9 mouse cellular contexts compared by ENCODE assay signal in the genomic region with DNA sequence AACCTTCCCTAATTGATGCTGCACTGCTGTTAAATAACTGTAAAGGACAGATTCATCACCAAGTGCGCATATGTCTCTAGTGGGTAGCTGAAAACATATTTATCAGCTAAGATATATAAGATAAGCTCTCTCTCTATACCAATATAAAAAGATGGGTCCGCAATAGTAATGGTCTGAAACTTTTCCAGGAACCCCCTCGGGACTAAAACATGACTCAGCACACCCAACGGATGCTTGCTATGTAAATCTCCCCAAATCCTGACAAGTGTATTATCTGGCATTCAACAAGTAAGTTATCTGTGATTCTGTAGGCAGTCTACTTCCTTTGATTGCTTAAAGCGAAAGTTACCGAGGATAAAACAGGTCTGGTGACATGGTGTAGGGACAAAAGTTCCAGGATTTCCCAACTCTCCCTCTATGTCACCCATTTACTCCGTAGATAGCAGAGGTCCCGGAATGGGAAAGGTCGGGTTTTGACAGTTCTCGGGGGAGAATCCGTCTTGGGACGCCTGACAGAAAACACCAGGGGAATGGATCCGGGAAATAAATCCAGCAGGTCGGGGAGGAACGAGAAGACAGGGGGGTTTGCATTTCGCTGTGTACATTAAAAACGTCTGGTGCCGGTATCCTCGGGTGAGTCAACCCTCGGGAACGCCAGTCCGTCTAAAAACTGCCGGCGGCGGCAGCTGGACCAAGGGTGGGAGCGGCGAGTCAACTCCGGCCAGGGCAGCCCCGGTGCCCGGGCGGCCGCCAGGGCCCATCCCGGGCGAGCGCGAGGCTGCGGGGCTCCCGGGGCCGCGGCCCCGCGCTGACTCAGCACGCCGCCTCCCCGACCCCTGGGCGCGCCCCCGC. TPM values are rescaled to one million over a fixed set of nuclear protein-coding genes. Genes with fewer than 3 reads are reported as not detected.
A peak's percentile ranks its signal among the peaks of the same experiment; 100 is the strongest.
DNase-seq lines count a peak whose midpoint lies in the region; ATAC-seq and TF ChIP-seq lines count a peak whose summit lies in the region.
"Had no signal": no experiment of that assay in that cellular context is flagged by ENCODE, and none has a peak within 500 bp of the region (broad histone marks: within the 10 kb centered on the region; RNA-seq: fewer than 3 reads in every experiment).

No protein-coding gene starts in this region.

- H3K36me3 ChIP-seq in kidney, embryonic 14.5 days (ENCODE audit: control insufficient read depth, insufficient read depth, low read length), result peaks cover 31% of the 10 kb centered on the region
- peaks cover 64% of the 10 kb centered on the region for H3K36me3 ChIP-seq in C2C12 (ENCODE audit: control insufficient read depth, insufficient read depth)
- peaks cover 47% of the 10 kb centered on the region for H3K36me3 ChIP-seq in limb, embryonic 13.5 days
- H3K36me3 ChIP-seq in neural tube, embryonic 12.5 days, result peaks cover 34% of the 10 kb centered on the region

- TF ChIP-seq CTCF in C2C12 (IDR thresholded peaks at IDR 0.05; ENCODE audit: control insufficient read depth, insufficient read depth, insufficient read length), result no peak

- peak; percentile 74 for ATAC-seq in kidney, embryonic 14.5 days (ENCODE audit: low FRiP score, low TSS enrichment)
- ATAC-seq in limb, embryonic 13.5 days (ENCODE audit: low FRiP score, low read depth), result no peak
- ATAC-seq in neural tube, embryonic 12.5 days (ENCODE audit: low FRiP score, low read depth), result peak; percentile 83

- H3K79me3 ChIP-seq in C2C12 (ENCODE audit: low read depth), result peaks cover 50% of the 10 kb centered on the region

- peak overlapping the region; percentile 89 for H3ac ChIP-seq in C2C12 (ENCODE audit: control insufficient read depth, insufficient read length, low read depth)

- WGBS in kidney, embryonic 14.5 days, result 3% methylated on average over 43 of the region's 48 CpGs
- 4% methylated on average over 35 of the region's 48 CpGs for WGBS in limb, embryonic 13.5 days
- WGBS in neural tube, embryonic 12.5 days, result 4% methylated on average over 45 of the region's 48 CpGs

- peaks cover 59% of the 10 kb centered on the region for H3K79me2 ChIP-seq in C2C12 (ENCODE audit: control insufficient read depth, insufficient read depth)

- peak overlapping the region; percentile 92 for H3K9ac ChIP-seq in kidney, embryonic 14.5 days (ENCODE audit: low read depth, low read length)
- peak overlapping the region; percentile 90 for H3K9ac ChIP-seq in limb, embryonic 13.5 days
- H3K9ac ChIP-seq in neural tube, embryonic 12.5 days, result peak overlapping the region; percentile 93

- no peaks in the 10 kb centered on the region for H3K27me3 ChIP-seq in kidney, embryonic 14.5 days (ENCODE audit: control insufficient read depth, insufficient read depth, low read length)
- no peaks in the 10 kb centered on the region for H3K27me3 ChIP-seq in C2C12 (ENCODE audit: control insufficient read depth, insufficient read depth, insufficient read length)
- no peaks in the 10 kb centered on the region for H3K27me3 ChIP-seq in limb, embryonic 13.5 days
- no peaks in the 10 kb centered on the region for H3K27me3 ChIP-seq in neural tube, embryonic 12.5 days (replicated peaks)

- no peak for DNase-seq in kidney, adult 18-20 months
- peak; percentile 40 for DNase-seq in c-Kit-negative CD71-positive TER-119-positive erythroid progenitor cells, embryonic 14.5 days (ENCODE audit: low read depth, low spot score)
- DNase-seq in heart, adult 9 months (ENCODE audit: low spot score in 2 of 2), result peak; percentile 23 to 45
- no peak for DNase-seq in layer of hippocampus, postnatal 14 days (ENCODE audit: low spot score in 2 of 2)

- H3K27ac ChIP-seq in kidney, embryonic 14.5 days (ENCODE audit: low read depth, low read length), result peak overlapping the region; percentile 62
- H3K27ac ChIP-seq in limb, embryonic 13.5 days, result peak overlapping the region; percentile 61; the same call in 1 of the 2 replicates
- peak overlapping the region; percentile 20; the same call in 1 of the 2 replicates for H3K27ac ChIP-seq in neural tube, embryonic 12.5 days

- peak overlapping the region; percentile 57 for H3K4me2 ChIP-seq in kidney, embryonic 14.5 days (replicated peaks; ENCODE audit: low read depth, low read length)
- peak overlapping the region; percentile 81 for H3K4me2 ChIP-seq in limb, embryonic 13.5 days (replicated peaks)
- H3K4me2 ChIP-seq in neural tube, embryonic 12.5 days (replicated peaks), result peak overlapping the region; percentile 87

- H3K4me3 ChIP-seq in kidney, embryonic 14.5 days (ENCODE audit: low read length), result peak overlapping the region; percentile 85
- peak overlapping the region; percentile 86 for H3K4me3 ChIP-seq in C2C12 (ENCODE audit: insufficient read depth, poor library complexity, severe bottlenecking)
- peak overlapping the region; percentile 89 for H3K4me3 ChIP-seq in limb, embryonic 13.5 days
- peak overlapping the region; percentile 89 for H3K4me3 ChIP-seq in neural tube, embryonic 12.5 days

- peaks cover 7% of the 10 kb centered on the region; the same call in 1 of the 2 replicates for H3K4me1 ChIP-seq in kidney, embryonic 14.5 days (ENCODE audit: control insufficient read depth, insufficient read depth, low read length)
- H3K4me1 ChIP-seq in limb, embryonic 13.5 days, result peaks cover 12% of the 10 kb centered on the region
- H3K4me1 ChIP-seq in neural tube, embryonic 12.5 days, result peaks cover 10% of the 10 kb centered on the region; the same call in 1 of the 2 replicates

- H3K9me3 ChIP-seq in kidney, embryonic 14.5 days (ENCODE audit: control insufficient read depth, low read length), result no peaks in the 10 kb centered on the region
- no peaks in the 10 kb centered on the region for H3K9me3 ChIP-seq in limb, embryonic 13.5 days
- no peaks in the 10 kb centered on the region for H3K9me3 ChIP-seq in neural tube, embryonic 12.5 days

TF ChIP-seq in C2C12, 6 proteins besides CTCF, POLR2A, EP300 and RAD21:
- TF ChIP-seq MAX (IDR thresholded peaks at IDR 0.05), result no peak
- TF ChIP-seq FOSL1 (IDR thresholded peaks at IDR 0.05; ENCODE audit: insufficient read depth, low read length, poor library complexity, severe bottlenecking), result peak; percentile 38
- TF ChIP-seq USF1 (IDR thresholded peaks at IDR 0.05; ENCODE audit: low read depth), result no peak

RNA-seq across cellular contexts. Expression of a gene that starts 0.6 kb away (rescaled TPM):
- polyA plus RNA-seq in kidney, embryonic 14.5 days (2014; fragmentation: Nextera tagmentation; extraction: Ambion mirVana), result 21.2 and 37.5 TPM in 2 replicates
- polyA plus RNA-seq in C2C12 (2012; fragmentation: generic; extraction: Trizol), result 10.7 TPM
- 31.1 and 32.5 TPM in 2 replicates for polyA plus RNA-seq in limb, embryonic 13.5 days (2015; fragmentation: Nextera tagmentation; extraction: Ambion mirVana)
- polyA plus RNA-seq in neural tube, embryonic 12.5 days (2016; fragmentation: Nextera tagmentation; extraction: Ambion mirVana), result 33.6 and 35.8 TPM in 2 replicates
- 10 to 100 TPM; 43.8 to 46.4 TPM for total RNA-seq in layer of hippocampus, postnatal 14 days (2021)

RNA-seq across cellular contexts. Expression of a gene that starts 40.1 kb away (rescaled TPM):
- polyA plus RNA-seq in kidney, embryonic 14.5 days (2014; fragmentation: Nextera tagmentation; extraction: Ambion mirVana), result 34.9 and 63.6 TPM in 2 replicates
- 50.6 TPM for polyA plus RNA-seq in C2C12 (2012; fragmentation: generic; extraction: Trizol)
- 45.8 and 46.0 TPM in 2 replicates for polyA plus RNA-seq in limb, embryonic 13.5 days (2015; fragmentation: Nextera tagmentation; extraction: Ambion mirVana)
- polyA plus RNA-seq in neural tube, embryonic 12.5 days (2016; fragmentation: Nextera tagmentation; extraction: Ambion mirVana), result 41.0 and 46.3 TPM in 2 replicates
- total RNA-seq in layer of hippocampus, postnatal 14 days (2021), result 10 to 100 TPM; 65.4 to 68.9 TPM

RNA-seq across cellular contexts. Expression of a gene that starts 55.4 kb away (rescaled TPM):
- 0.20 and 0.50 TPM in 2 replicates for polyA plus RNA-seq in kidney, embryonic 14.5 days (2014; fragmentation: Nextera tagmentation; extraction: Ambion mirVana)
- not detected for polyA plus RNA-seq in C2C12 (2012; fragmentation: generic; extraction: Trizol)
- 1.2 TPM in 2 replicates for polyA plus RNA-seq in limb, embryonic 13.5 days (2015; fragmentation: Nextera tagmentation; extraction: Ambion mirVana)
- polyA plus RNA-seq in neural tube, embryonic 12.5 days (2016; fragmentation: Nextera tagmentation; extraction: Ambion mirVana), result 0.14 TPM in 1 of 2 replicates, not detected in the other
- total RNA-seq in layer of hippocampus, postnatal 14 days (2021), result under 1 TPM in 1 of 2 experiments, not detected in 1; 0.29 TPM
- total RNA-seq: adrenal gland, adult 18-20 months had no signal

Comparison
In these comparisons a context has a peak if more than half of its experiments do, and no peak if none do; other contexts are left out.
1. DNase-seq: peak in c-Kit-negative CD71-positive TER-119-positive erythroid progenitor cells, embryonic 14.5 days (single experiment) and heart, adult 9 months (2 of 2); none in kidney, adult 18-20 months (single experiment) and layer of hippocampus, postnatal 14 days (0 of 2).
2. Peak in every context shown above with its lines, with median percentiles within 50 percentile points of each other: H3K27ac ChIP-seq, H3K4me2 ChIP-seq, H3K4me3 ChIP-seq and H3K9ac ChIP-seq.